Mouse (Mus musculus) liver, embryonic 15.5 days (tissue): Measurements from ENCODE around the gene Grin3b. TPM values are rescaled to one million over a fixed set of nuclear protein-coding genes. Genes with fewer than 3 reads are reported as not detected.

ENCODE experiments used
- ATAC-seq: fragments of 200-750 bp; cut with Nextera tagmentation; 2 replicates; pipeline ENCODE4 v1.8.0; 2017; ENCODE audit warnings: moderate number of reproducible peaks, mild to moderate bottlenecking, moderate library complexity; ENCODE audit not compliant: insufficient read depth
- H3K27ac ChIP-seq: fragments of 300-500 bp; sonication (generic); replicated peaks from 2 replicates; pipeline ENCODE4 v1.5.1; 2015; ENCODE audit warnings: mild to moderate bottlenecking, inconsistent platforms
- H3K27me3 ChIP-seq: fragments of 300-500 bp; sonication (generic); 2 replicates; pipeline ENCODE4 v1.6.1; 2015; ENCODE audit warnings: mild to moderate bottlenecking, inconsistent platforms
- H3K36me3 ChIP-seq: fragments of 300-500 bp; sonication (generic); replicated peaks from 2 replicates; pipeline ENCODE4 v1.6.1; 2015; ENCODE audit warnings: moderate library complexity, mild to moderate bottlenecking, inconsistent platforms
- H3K4me1 ChIP-seq: fragments of 300-500 bp; sonication (generic); replicated peaks from 2 replicates; pipeline ENCODE4 v1.6.1; 2015; ENCODE audit warnings: inconsistent platforms
- H3K4me2 ChIP-seq: fragments of 300-500 bp; sonication (generic); 2 replicates; pipeline ENCODE4 v1.6.1; 2015; ENCODE audit warnings: moderate library complexity, mild to moderate bottlenecking, inconsistent platforms
- H3K4me3 ChIP-seq: fragments of 300-500 bp; sonication (generic); replicated peaks from 2 replicates; pipeline ENCODE4 v1.5.1; 2015; ENCODE audit warnings: mild to moderate bottlenecking, inconsistent platforms
- H3K9ac ChIP-seq: fragments of 300-500 bp; sonication (generic); 2 replicates; pipeline ENCODE4 v1.6.1; 2015; ENCODE audit warnings: moderate library complexity, mild to moderate bottlenecking, inconsistent platforms
- H3K9me3 ChIP-seq: fragments of 300-500 bp; sonication (generic); replicated peaks from 2 replicates; pipeline ENCODE4 v1.6.1; 2016; ENCODE audit warnings: inconsistent platforms
- WGBS: fragments of 180-500 bp; shearing (Covaris S2); methylation state at CpG from one replicate; pipeline ENCODE4 v1.1.7; 2015; ENCODE audit warnings: mixed read lengths; ENCODE audit not compliant: insufficient replicate concordance; 5-methylcytosine and 5-hydroxymethylcytosine counted together
- polyA plus RNA-seq: library from polyadenylated mRNA; unstranded; fragments of >200 nt; fragmentation: Nextera tagmentation; extraction: Ambion mirVana; gene quantifications from 2 replicates; pipeline ENCODE4 v1.2.1, GENCODE M21; 2015

Grin3b gene
- polyA plus RNA-seq, 1 experiment from 2014 or later: 0.10 TPM

DNA sequence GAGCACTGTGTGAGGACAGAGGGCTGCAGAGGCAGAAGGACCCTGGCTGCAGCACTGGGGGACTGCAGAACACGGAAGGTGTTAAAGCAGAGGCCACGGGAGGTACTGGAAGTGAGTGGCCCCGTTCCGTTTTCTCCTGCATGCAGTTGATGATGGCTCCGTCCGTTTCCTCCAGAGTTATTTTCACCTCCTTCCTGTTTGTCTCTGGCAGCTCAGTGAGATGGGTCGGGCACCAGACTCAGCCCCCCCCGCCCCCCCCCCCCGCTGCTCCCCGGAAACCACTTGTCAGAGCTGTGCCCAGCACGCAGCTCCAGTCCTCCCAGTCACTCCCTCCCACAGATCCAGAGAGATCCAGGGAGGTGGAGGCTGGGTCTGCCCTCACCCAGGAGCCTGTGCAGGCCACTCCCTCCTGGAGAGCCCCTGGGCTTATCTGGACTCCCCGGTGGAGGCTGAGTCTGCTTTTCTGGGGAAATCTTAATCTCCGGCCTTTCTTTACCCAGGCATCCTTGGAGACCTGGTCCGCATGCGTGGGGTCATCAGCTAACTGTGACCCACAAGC is 48.3 kb downstream of the Grin3b start:
- Histone ChIP-seq H3K4me3 (peak overlapping the region; percentile 42), H3K36me3 (peaks cover 44% of the 10 kb centered on the region), H3K27ac (peak overlapping the region; percentile 81), H3K9me3 (no peaks in the 10 kb centered on the region), H3K4me2 (peak overlapping the region; percentile 77), H3K9ac (peak overlapping the region; percentile 15; the same call in 1 of the 2 replicates), H3K27me3 (peaks cover 11% of the 10 kb centered on the region), H3K4me1 (peaks cover 68% of the 10 kb centered on the region)
- ATAC-seq: peak; percentile 57
- WGBS: 3% methylated on average over 15 of the region's 15 CpGs

DNA sequence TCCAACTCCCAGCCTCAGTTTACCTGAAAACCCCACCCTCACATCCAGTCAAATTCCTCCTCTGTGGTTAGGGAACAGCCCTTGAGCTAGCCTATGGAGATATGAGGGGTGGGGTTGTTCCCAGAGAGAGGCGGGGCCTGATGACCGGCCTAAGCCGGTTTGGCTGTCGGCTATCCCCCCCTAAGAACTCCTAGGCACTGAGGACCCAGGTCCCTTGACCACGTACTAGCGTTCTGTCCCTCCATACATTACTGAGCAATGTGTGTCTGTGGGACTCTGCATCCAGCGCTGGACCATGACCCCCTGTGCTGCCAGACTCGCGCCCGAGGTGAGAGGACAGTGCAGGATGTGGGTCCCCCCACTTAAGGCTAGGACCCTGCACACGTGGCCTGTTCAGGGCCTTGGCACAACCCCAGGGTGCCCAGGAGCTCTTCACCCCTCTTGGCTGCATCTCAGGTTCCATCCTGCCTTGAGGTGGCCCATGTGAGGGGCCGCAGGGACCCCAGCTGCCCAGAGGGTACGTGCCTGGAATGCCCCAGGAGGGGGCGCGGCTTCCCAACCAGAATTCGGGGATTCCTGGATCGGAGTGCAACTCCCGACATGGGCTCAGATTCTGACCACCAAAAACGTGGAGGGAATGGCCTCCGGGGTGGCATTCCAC is 49.1 kb downstream of the Grin3b start:
- Histone ChIP-seq H3K4me3 (peak overlapping the region; percentile 42), H3K4me1 (peaks cover 69% of the 10 kb centered on the region), H3K27ac (peak overlapping the region; percentile 81), H3K9ac (0 out of 2 replicates have a peak overlapping the region, but pooled peaks have one; percentile 15), H3K4me2 (peak overlapping the region; percentile 77), H3K36me3 (peaks cover 37% of the 10 kb centered on the region), H3K27me3 (0 out of 2 replicates have a peak, but pooled peaks cover 3% of the 10 kb centered on the region), H3K9me3 (no peaks in the 10 kb centered on the region)
- ATAC-seq: 0 out of 2 replicates have a peak, but pooled peaks have one; percentile 23
- 58% methylated on average over 20 of the region's 20 CpGs for WGBS

DNA sequence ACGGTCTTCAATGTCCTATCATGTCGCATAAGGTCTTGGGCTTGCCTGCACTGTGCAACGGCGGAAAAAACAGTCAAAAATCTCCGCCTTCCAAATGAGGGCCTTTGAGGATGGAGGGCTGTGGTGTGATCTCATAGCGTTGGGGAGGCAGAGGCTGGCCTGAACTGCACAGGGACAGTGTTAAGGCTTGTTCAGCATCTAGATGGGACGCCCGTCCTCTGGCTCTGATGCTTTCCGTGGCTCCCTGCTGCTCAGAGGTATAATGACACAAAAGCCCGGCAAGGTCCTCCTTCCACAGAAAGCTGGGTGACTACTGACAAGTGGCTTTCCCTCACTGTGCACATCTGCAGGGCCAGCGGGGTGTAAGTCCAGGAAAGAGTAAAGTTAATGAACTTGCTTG is 49.7 kb downstream of the Grin3b start:
- no peak for ATAC-seq
- Histone ChIP-seq H3K36me3 (peaks cover 31% of the 10 kb centered on the region), H3K27me3 (no peaks in the 10 kb centered on the region), H3K4me3 (no peak overlapping the region), H3K27ac (no peak overlapping the region; the same call in 1 of the 2 replicates), H3K9ac (no peak overlapping the region), H3K4me1 (peaks cover 71% of the 10 kb centered on the region), H3K4me2 (no peak overlapping the region), H3K9me3 (no peaks in the 10 kb centered on the region)
- 77% methylated on average over 11 of the region's 11 CpGs for WGBS

DNA sequence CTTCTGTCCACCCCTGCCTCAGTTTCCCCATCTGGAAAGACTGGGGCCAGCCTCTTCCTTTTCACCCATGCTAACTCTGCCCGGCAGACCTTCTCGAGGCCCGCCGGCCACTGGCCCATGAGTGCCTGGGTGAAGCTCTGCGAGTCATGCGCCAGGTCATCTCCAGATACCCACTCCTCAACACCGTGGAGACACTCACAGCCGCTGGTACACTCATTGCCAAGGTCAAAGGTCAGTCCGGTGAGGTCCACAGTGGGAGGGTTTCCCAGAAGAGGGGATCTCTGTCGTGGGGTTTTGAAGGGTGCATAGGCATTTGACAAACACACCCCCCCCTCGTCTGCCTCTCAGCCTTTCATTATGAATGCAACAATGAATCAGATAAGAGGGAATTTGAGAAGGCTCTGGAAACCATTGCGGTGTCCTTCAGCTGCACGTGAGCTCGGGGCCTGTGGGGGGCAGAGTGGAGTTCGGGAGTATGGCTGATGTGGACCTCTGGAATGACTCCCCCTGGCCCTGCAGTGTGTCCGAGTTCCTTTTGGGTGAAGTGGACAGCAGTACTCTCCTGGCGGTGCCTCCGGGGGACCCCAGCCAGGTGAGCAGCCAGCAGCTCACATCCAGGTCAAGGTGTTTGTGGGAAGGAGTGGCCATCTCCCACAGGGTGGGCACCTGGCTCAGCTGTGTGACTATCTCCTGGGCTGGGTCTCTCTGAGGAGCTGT is 50.2 kb downstream of the Grin3b start:
- H3K36me3 ChIP-seq: peaks cover 26% of the 10 kb centered on the region
- H3K4me1 ChIP-seq: peaks cover 75% of the 10 kb centered on the region
- ATAC-seq: no peak
- no peak overlapping the region for H3K4me3 ChIP-seq
- H3K4me2 ChIP-seq: no peak overlapping the region
- H3K9ac ChIP-seq: no peak overlapping the region
- H3K27me3 ChIP-seq: no peaks in the 10 kb centered on the region
- no peak overlapping the region for H3K27ac ChIP-seq
- no peaks in the 10 kb centered on the region for H3K9me3 ChIP-seq
- 83% methylated on average over 18 of the region's 18 CpGs for WGBS

DNA sequence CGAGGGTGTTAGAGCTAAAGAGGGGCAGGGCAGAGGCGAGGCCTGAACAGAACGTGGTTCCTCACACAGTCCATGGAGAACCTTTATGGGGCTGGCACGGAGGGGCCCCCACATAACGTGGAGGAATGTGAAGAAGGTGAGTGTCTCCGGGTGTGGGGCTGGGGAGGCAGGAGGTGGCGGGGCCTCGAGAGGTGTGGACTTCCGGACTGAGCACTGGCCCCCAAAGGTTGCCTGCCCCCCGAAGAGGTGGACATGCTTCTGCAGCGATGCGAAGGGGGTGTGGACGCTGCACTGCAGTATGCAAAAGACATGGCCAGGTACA is 50.8 kb downstream of the Grin3b start:
- H3K4me1 ChIP-seq: peaks cover 75% of the 10 kb centered on the region
- no peaks in the 10 kb centered on the region for H3K27me3 ChIP-seq
- H3K4me2 ChIP-seq: no peak overlapping the region
- 83% methylated on average over 13 of the region's 13 CpGs for WGBS
- no peak overlapping the region for H3K9ac ChIP-seq
- H3K36me3 ChIP-seq: peaks cover 30% of the 10 kb centered on the region
- no peak overlapping the region for H3K4me3 ChIP-seq
- ATAC-seq: no peak
- H3K27ac ChIP-seq: no peak overlapping the region
- no peaks in the 10 kb centered on the region for H3K9me3 ChIP-seq

DNA sequence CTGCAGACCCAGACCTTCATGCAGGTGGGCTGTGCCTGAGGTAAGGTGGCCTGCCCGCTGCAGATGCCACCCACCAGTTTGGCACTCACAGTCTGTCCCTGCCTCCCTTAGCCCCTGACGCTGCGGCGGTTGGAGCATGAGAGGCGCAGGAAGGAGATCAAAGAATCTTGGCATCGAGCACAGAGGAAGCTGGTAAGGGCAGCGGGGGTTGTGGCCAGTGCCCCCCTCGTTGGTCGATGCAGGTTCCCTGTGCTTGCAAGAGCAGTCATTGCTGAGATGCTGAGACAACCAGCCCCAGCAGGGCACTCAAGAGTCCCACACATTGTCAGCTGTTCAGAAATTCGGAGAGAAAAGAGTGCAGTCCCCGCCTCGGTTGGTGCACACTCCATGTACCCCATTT is 51.6 kb downstream of the Grin3b start:
- ATAC-seq: no peak
- Histone ChIP-seq H3K36me3 (peaks cover 39% of the 10 kb centered on the region), H3K9ac (no peak overlapping the region), H3K9me3 (no peaks in the 10 kb centered on the region), H3K27ac (no peak overlapping the region), H3K27me3 (no peaks in the 10 kb centered on the region), H3K4me1 (peaks cover 70% of the 10 kb centered on the region), H3K4me3 (no peak overlapping the region), H3K4me2 (no peak overlapping the region)
- 77% methylated on average over 12 of the region's 12 CpGs for WGBS

DNA sequence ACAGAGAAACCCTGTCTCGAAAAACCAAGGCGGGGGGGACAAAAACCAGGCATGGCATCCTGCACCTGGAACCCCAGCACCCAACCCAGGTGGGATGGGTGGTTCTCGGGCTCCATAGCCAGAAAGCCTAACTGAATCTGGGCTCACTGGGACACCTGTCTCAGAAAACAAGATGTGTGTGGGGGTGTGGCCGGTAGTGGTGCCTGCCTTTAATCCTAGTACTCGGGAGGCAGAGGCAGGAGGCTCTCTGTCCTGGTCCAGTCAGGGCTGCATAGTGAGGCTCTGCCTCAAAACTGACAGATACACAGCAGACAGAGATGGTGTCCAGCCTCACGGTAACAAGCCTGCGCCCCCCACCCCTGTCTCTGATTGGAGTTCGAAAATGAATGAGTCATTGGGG is 52.3 kb downstream of the Grin3b start:
- Histone ChIP-seq H3K4me3 (no peak overlapping the region), H3K27me3 (no peaks in the 10 kb centered on the region), H3K9ac (no peak overlapping the region), H3K4me1 (peaks cover 70% of the 10 kb centered on the region), H3K27ac (no peak overlapping the region), H3K36me3 (peaks cover 46% of the 10 kb centered on the region), H3K9me3 (no peaks in the 10 kb centered on the region), H3K4me2 (no peak overlapping the region)
- ATAC-seq: no peak
- WGBS: 75% methylated on average over 8 of the region's 8 CpGs

DNA sequence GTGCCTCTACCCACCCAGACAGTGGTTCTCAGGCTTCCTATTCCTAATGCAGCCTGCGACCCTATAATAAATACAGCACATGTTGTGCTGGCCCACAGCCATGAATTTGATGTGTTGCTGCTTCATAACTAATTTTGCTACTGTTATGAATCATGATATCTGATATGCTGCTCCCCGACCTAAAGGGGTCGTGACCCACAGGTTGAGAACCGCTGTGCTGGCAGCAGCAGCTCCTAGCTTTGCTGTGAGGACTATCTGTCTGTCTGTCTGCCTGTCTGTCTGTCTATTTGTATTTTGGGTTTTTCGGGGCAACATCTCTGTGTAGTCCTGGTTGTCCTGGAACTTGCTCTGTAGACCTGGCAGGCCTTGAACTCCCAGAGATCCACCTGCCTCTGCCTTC is 53.2 kb downstream of the Grin3b start:
- Histone ChIP-seq H3K36me3 (peaks cover 51% of the 10 kb centered on the region), H3K27ac (peak overlapping the region; percentile 42), H3K27me3 (no peaks in the 10 kb centered on the region), H3K9ac (no peak overlapping the region), H3K9me3 (no peaks in the 10 kb centered on the region), H3K4me2 (no peak overlapping the region), H3K4me3 (no peak overlapping the region), H3K4me1 (peaks cover 73% of the 10 kb centered on the region)
- 67% methylated on average over 5 of the region's 5 CpGs for WGBS
- no peak for ATAC-seq

DNA sequence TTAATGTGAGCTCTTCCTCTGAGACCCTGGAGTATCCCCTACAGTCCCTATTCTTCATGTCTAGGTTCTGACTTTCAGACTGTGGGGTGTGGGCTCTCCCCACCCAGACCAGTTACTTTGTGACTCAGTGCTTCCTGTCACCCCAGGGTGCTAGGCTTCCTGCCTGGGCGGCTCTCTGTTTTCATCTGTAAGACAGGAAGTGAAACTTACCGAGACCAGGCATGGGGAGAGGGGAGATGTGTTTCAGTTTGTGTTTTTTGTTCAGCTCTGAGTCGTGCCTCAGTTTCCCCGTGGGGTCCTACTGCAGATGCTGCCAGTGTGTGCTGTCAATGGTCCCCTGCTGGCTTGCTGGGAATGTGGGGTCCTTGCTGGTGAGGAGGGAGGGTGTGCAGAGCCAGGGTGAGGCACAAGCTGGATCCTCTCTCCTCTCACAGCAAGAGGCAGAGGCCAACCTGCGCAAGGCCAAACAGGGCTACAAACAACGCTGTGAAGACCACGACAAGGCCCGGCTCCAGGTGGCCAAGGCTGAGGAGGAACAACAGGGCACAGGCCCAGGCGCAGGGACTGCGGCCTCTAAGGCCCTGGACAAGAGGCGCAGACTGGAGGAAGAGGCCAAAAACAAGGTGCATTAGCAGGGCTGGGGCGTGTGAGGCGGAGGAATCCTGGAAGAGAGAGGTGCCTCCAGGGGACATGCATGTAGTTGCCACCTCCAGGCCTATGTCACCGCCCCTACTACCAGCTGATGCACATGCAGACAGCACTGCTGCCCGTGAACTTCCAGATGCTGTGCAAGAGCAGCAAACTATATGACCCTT is 53.9 kb downstream of the Grin3b start:
- Histone ChIP-seq H3K36me3 (peaks cover 57% of the 10 kb centered on the region), H3K9ac (no peak overlapping the region), H3K9me3 (no peaks in the 10 kb centered on the region), H3K27ac (peak overlapping the region; percentile 42), H3K4me1 (peaks cover 70% of the 10 kb centered on the region), H3K4me2 (no peak overlapping the region), H3K27me3 (no peaks in the 10 kb centered on the region), H3K4me3 (no peak overlapping the region)
- ATAC-seq: no peak
- 68% methylated on average over 15 of the region's 15 CpGs for WGBS

DNA sequence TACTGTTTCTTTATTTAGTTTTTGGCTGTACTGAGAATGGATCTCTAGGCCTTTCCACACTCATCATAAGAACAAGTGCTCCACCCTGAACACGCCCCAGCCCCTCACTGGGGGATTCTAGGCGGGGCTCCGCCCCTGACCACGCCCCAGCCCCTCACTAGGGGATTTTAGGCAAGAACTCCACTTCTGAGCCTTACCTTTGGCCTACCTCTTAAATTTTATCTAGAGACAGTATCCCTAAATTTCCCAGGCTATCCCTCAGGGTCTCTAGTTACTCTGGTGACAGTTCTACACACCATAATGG is 54.5 kb downstream of the Grin3b start:
- H3K27me3 ChIP-seq: no peaks in the 10 kb centered on the region
- no peak overlapping the region for H3K4me3 ChIP-seq
- peaks cover 65% of the 10 kb centered on the region for H3K4me1 ChIP-seq
- peak overlapping the region; percentile 42; the same call in 1 of the 2 replicates for H3K27ac ChIP-seq
- no peak overlapping the region for H3K9ac ChIP-seq
- peaks cover 60% of the 10 kb centered on the region for H3K36me3 ChIP-seq
- whole genome bisulfite sequencing: 43% methylated on average over 4 of the region's 4 CpGs
- no peak for ATAC-seq
- no peaks in the 10 kb centered on the region for H3K9me3 ChIP-seq
- no peak overlapping the region for H3K4me2 ChIP-seq

DNA sequence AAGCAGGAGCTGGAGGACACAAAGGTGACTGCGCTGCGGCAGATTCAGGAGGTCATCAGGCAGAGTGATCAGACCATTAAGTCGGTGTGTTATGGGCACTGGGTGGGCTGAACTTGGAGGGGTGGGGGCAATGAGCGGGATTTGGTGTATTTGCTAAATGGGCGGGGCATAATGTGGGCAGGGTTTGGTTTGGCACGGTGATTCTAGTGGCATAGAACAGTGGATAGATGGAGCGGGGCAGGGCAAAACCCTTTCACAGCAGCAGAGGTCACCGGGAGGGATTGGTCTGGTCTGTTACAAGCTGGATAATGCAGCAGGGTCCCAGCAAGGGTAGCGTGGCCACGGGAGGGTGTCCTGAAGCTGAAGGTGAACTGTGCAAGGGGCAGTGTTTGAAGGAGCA is 54.9 kb downstream of the Grin3b start:
- H3K4me3 ChIP-seq: no peak overlapping the region
- peaks cover 64% of the 10 kb centered on the region for H3K36me3 ChIP-seq
- peaks cover 61% of the 10 kb centered on the region for H3K4me1 ChIP-seq
- no peaks in the 10 kb centered on the region for H3K9me3 ChIP-seq
- WGBS: 72% methylated on average over 10 of the region's 10 CpGs
- no peak overlapping the region for H3K4me2 ChIP-seq
- no peak overlapping the region for H3K27ac ChIP-seq
- no peak for ATAC-seq
- H3K9ac ChIP-seq: no peak overlapping the region
- no peaks in the 10 kb centered on the region for H3K27me3 ChIP-seq
